Mouse (Mus musculus): ENCODE measurements around the gene Nrip2.

Gene Nrip2

GRCm38 (mm10) chr6:128390683-128391082, 8.4 kb upstream of the Nrip2 start:
- in situ Hi-C loops (cut with MboI, MseI): no loop called here

DNA sequence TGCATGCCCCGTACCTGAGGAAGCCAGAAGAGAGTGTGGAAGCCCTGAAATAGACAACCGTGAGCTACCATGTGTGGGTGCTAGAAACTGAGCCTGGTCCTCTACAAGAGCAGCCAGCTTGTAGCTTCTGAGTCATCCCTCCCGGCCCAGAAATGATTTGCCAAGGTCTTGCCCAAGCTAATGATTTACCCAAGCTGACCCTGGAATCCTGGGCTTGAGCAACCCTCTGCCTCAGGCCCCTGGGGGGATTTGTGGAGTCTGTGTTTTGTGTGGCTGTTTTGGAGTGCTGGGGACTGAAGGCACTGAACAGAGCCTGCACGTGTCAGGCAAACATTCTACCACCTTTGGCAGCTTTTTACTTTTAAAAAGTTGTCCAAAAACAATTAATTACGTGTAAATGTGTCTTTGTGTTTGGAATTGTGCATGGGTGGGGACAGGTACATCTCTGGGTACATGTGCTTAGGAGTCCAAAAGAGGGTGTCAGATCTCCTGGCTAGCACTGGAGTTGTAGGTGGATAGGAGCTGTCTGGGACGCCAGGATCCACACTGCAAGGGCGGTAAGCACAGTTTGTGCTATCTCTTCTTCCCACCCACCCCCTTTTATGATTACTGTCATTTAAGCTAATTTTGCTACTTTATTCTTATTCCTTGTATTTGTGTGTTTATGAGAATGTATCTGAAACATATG, 1.4 kb upstream of the Nrip2 start:
- in situ Hi-C loops (cut with MboI, MseI): no loop called here

DNA sequence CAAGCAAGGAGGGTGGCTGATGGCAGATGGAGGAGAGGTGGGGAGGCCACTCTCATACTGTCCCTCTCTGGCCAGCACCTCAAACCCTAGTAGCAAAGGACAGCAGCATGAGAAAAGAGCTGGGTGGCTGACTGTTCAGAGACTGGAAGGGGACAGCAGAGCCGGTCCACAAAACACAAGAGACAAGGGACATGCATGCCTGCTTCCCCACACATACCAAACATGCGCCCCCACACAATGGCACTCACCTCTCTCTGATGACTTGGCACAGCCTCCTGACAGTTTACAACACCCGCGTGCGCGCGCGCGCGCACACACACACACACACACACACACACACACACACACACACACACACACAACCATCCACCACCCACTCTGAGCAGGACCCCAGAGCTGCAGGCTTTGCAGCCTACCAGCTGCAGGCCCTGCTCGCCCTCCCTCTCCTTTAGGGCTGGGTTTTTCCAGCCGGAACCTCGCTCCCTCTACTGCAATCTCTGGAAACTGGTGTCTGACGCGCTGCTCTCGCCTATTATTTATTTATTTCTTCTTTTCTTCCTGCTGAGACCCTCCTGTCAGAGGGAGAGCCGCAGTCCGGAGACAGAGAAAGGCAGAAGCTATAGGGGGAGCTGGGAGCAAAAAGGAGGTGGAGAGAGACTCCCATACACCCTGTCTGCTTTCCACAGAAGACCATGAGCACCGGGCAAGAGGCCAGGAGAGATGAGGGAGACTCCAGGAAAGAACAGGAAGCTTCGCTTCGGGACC, 507 bp downstream of the Nrip2 start:
- in situ Hi-C loops (cut with MboI, MseI): no loop called here

DNA sequence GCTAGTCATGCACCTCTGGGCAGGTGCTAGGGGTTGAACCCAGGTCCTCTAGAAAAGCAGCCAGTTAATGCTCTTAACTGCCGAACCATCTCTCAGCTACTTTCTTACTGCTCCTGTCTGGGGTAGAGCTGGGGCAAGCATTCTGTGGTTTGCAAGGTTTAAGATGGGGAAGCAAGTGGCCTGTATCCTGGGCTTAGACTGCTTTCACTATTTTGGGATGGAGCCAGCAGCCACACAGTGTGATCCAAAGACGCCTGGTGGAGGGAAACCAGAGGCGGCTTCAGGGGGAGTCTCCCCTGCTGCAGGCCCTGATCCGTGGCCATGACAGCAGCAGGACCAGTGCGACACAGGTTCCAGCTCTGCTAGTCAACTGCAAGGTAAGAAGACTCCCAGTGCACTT, 5.6 kb downstream of the Nrip2 start:
- in situ Hi-C loops (cut with MboI, MseI): no loop called here

GRCm38 (mm10) chr6:128408544-128409125, 9.5 kb downstream of the Nrip2 start:
- in situ Hi-C loops (cut with MboI, MseI): no loop called here

DNA sequence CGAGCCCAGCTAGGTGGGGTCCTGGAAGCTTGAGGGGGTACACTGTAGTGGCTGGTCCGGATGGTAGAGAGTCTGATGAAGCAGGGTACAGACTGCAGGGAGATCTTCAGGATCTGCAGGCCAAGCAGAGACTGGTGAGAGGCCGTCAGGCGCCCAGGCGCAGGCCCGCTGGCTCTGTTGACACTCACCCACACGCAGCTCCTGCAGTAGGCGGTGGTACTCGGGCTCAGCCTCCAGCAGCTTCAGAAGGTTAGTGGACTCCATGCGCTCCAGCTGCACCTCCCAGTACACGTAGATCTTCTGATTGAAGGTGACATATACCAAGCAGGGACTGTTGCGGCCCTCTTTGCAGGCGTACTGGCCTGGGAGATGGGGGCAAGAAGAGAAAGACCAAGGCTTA, 11.2 kb downstream of the Nrip2 start:
- in situ Hi-C loops (cut with MboI, MseI): loop anchor here (5.0 kb wide), 2 partner anchors 33 to 88 kb away; partner anchors contain the start of genes Gm44596 and Tex52

- in situ Hi-C loops (cut with MboI, MseI): loop anchor here (5.0 kb wide), 2 partner anchors 34 to 89 kb away; partner anchors contain the start of genes Gm44596 and Tex52
These were observed 12.0 kb downstream of the Nrip2 start for GRCm38 (mm10) chr6:128411115-128411514.

- in situ Hi-C loops (cut with MboI, MseI): no loop called here
These were observed 17.1 kb downstream of the Nrip2 start for GRCm38 (mm10) chr6:128416169-128416568.

DNA sequence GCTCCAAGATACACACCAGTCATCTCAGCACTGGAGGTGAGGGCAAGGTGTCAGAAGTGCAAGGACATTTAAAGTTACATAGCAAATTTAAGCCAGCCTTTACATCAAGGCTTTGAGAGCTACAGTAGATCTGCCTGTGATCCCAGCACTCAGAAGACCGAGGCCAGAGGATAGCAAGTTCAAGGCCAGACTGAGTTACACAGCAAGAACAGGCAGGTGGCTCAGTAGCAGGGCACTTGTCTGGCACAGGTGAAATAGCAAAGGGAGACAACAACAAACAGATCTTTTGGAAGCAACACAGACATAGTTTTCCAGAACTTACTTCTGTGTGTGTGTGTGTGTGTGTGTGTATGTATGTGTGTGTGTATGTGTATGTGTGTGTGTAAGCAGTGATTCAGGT, 19.0 kb downstream of the Nrip2 start:
- in situ Hi-C loops (cut with MboI, MseI): no loop called here

- in situ Hi-C loops (cut with MboI, MseI): loop anchor here (10.0 kb wide), 1 partner anchor 1316 kb away; the partner anchor contains the start of gene Tigar
These were observed 21.9 kb downstream of the Nrip2 start for GRCm38 (mm10) chr6:128421036-128421435.

DNA sequence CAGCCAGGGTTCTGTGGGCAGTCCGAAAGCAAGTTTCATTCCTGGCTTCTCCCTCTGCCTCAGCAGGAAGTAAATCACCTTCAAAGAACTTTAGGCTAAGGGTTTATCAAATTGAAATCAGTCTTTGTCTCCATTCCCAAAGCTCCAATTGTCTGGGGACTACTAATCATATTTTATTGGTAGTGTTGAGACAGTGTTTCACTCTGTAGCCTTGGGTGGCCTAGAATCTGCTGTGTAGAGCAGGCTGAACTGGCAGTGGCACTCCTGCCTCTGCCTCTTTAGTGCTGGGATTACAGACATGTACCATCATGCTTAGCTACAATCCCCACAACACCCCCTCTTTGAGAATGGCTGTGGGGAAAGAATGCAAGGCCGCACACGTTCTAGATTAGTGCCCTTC, 22.4 kb downstream of the Nrip2 start:
- in situ Hi-C loops (cut with MboI, MseI): loop anchor here (10.0 kb wide), 1 partner anchor 1317 kb away; the partner anchor contains the start of gene Tigar

GRCm38 (mm10) chr6:128423496-128424268, 24.6 kb downstream of the Nrip2 start:
- in situ Hi-C loops (cut with MboI, MseI): loop anchor here (10.0 kb wide), 1 partner anchor 1319 kb away; the partner anchor contains the start of gene Tigar

DNA sequence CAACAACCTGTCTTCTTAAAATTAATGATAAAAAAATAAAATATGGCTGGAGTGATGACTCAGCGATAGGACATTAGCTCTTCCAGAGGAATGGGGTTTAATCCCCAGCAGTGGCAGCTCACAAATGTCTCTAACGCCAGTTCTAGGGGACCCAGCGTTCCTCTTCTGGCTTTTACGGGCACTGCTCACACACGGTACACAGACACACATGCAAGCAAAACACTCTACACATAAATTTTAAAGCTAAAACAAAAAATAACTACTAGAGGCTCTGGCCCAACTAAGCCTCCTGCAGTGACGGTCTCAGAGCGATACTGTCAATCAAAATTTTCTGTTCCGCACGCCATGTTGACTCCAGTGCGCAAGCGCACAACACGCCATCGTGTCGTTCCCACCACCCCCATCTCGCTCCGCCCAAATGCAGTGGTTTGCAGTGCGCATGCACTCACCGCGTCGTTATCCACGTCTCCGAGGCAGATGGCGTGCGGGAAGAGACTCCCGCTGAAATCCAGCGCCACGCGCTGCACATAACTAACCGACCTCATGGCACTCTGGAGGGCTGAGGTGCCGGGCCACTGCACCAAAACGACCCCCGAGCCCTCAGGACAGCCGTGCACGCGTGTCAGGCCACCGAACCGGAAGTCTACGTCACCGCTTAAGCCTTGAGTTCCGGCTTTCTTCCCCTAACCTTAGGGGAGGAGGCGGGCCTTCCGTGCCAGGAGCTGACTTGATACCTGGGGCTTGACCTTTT, 25.3 kb downstream of the Nrip2 start, which contains the start of gene Itfg2:
Gene Itfg2 (minus strand): TSS at position 663 of the 751 bp plus-strand sequence.
- in situ Hi-C loops (cut with MboI, MseI): loop anchor here (10.0 kb wide), 1 partner anchor 1320 kb away; the partner anchor contains the start of gene Tigar

GRCm38 (mm10) chr6:128425046-128425445, 25.9 kb downstream of the Nrip2 start:
- in situ Hi-C loops (cut with MboI, MseI): loop anchor here (10.0 kb wide), 1 partner anchor 1320 kb away; the partner anchor contains the start of gene Tigar

DNA sequence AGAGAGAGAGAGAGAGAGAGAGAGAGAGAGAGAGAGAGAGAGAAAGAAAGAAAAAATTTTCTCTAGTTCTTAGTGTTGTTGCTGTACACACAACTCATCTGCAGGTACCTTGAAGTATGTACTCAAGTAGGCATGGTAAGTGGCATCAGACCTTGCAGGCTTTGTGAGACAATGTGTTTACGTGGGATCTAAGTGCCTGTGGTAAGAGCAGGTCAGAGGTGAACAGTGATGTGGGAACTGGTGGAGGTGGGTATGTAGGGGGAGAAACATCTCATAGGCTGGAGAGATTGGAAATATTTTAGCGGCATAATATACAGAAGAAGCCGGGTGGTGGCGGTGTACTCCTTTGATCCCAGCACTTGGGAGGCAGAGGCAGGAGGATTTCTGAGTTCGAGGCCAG, 28.5 kb downstream of the Nrip2 start:
- in situ Hi-C loops (cut with MboI, MseI): loop anchor here (10.0 kb wide), 1 partner anchor 1323 kb away; the partner anchor contains the start of gene Tigar

DNA sequence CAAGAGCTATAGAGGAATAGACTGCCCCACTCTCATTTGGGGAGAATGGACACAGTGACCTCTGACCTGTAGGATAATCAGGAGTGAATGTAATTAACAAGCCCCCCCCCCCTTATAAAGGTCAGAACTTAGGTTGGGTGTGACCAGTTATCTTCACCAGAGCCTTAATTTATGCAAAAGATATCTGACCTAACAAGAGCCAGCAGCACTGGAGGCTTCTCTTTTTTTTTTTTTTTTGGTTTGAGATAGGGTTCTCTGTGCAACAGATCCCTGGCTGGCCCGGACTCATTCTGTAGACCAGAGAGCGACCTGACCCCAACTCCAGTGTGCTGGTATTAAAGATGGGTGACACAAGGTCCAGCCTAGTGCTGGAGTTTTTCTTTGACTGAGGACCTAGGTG, 30.2 kb downstream of the Nrip2 start:
- in situ Hi-C loops (cut with MboI, MseI): loop anchor here (10.0 kb wide), 1 partner anchor 1324 kb away; the partner anchor contains the start of gene Tigar

GRCm38 (mm10) chr6:128429826-128430225, 30.7 kb downstream of the Nrip2 start:
- in situ Hi-C loops (cut with MboI, MseI): loop anchor here (10.0 kb wide), 3 partner anchors 795 to 1325 kb away; partner anchors contain the start of gene Tigar

GRCm38 (mm10) chr6:128432356-128432915, 33.3 kb downstream of the Nrip2 start:
- in situ Hi-C loops (cut with MboI, MseI): loop anchor here (10.0 kb wide), 2 partner anchors 792 to 978 kb away; no protein-coding TSS in a partner anchor

- in situ Hi-C loops (cut with MboI, MseI): loop anchor here (10.0 kb wide), 2 partner anchors 791 to 979 kb away; no protein-coding TSS in a partner anchor
These were observed 34.5 kb downstream of the Nrip2 start for GRCm38 (mm10) chr6:128433566-128433965.

DNA sequence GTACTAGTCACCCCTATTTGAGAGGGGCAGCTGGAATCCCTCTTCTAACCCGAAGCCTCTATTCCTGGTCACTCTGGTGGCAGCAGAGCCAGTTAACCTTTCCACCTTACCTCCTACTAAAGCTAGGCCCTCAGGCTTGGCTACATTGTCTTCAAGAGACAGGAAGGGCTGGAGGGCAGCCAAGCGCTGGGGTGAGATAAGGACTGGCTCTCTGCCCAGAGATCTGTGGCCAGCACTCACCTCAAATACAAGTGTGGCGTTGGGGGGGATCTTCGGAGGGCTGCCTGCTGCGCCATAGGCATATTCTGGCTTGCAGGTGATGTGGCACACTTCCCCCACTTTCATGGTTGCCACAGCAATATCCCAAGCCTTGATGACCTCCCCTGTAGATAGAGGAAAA, 36.4 kb downstream of the Nrip2 start:
- in situ Hi-C loops (cut with MboI, MseI): loop anchor here (10.0 kb wide), 2 partner anchors 789 to 981 kb away; no protein-coding TSS in a partner anchor
